Mouse (Mus musculus) kidney, postnatal 25 days (tissue): Measurements from ENCODE around the gene Nphp1.

Experiments
- DNase-seq, 2 experiments: peaks; one replicate each; pipeline ENCODE4 v3.0.0; 2021; ENCODE audit warnings: mixed read lengths in 2 of 2

Gene Nphp1

DNA sequence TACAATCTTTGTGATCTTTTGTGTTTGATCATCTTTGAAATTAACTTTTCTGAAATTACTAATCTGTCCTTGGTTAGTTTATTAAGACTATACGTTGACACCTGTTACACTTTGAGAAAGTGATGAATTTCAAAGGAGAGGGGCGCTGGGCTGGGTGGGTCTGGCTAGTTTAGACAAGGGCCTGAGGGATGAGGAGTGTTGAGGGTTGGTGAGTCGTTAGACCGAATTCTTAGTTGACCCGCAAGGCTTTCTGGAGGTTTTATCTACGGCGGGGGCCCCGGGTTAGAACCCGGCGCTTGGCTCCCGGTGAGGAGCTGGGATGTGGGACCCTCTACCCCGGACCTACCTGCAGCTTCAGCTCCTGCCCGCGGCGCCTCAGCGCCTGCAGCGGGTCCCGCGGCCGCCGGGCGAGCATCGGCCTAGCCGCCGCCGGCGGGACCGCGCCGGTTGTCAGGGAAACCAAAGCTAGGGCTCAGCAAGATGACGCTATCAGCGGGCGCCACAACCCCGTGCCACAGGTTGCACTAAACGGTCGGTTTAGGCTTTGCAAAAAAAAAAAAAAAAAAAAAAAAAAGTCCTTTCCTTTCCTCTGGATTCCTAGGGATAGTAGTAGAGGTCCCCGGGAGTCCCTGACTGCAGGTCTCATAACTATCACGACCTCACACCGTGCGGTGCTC is at the start of gene Nphp1:
Nphp1 (minus strand) TSS at position 458 of the 677 bp plus-strand sequence.
- DNase-seq, result peak; percentile 91 to 95

DNA sequence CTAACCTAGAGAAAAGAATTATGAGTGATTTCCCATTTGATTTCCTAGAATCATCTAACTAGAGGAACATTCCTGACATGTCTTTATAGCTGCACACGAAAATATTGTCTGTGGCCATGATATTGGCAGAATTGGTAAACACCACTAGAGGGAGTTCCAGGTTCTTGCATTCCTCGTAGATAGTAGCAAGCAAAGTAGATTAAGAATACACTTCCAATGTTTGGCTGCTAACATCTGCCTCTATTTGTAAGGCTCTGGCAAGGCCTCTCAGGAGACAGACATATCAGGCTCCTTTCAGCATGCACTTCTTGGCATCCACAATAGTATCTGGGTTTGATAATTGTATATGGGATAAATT is 44.1 kb upstream of the Nphp1 start:
- no peak for DNase-seq

DNA sequence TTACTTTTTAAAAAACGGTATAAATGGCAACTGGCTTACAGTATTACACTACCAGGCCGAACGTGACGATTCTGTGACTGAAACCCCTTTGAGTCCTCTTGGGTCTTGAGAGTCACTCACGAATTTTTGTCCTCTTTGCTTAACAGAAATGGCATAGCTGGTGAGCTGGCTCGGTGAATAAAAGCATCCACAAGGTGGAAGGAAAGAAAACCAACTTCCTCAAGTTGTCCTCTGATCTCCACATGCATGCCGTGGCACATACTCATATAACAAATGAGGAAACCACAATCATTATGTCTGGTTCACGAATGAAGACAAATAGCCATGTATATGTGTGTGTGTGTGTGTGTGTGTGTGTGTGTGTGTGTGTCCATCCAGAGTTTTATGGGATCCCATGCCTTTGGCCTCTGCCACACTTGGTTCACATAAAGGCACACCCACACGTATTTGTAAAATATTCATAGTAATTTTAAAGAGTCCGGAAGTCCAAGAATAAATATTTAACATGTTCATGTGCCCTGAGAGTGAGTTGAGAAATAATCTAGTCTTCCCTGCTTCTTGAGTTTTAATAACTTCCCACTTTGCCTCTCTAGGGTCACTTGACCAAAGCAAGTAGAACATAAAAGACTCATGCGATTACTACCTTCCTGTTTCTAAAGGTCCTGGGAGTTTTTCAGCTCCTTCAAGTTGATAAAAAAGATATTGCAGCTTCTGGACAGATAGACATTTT is 43.6 kb upstream of the Nphp1 start:
- no peak for DNase-seq

DNA sequence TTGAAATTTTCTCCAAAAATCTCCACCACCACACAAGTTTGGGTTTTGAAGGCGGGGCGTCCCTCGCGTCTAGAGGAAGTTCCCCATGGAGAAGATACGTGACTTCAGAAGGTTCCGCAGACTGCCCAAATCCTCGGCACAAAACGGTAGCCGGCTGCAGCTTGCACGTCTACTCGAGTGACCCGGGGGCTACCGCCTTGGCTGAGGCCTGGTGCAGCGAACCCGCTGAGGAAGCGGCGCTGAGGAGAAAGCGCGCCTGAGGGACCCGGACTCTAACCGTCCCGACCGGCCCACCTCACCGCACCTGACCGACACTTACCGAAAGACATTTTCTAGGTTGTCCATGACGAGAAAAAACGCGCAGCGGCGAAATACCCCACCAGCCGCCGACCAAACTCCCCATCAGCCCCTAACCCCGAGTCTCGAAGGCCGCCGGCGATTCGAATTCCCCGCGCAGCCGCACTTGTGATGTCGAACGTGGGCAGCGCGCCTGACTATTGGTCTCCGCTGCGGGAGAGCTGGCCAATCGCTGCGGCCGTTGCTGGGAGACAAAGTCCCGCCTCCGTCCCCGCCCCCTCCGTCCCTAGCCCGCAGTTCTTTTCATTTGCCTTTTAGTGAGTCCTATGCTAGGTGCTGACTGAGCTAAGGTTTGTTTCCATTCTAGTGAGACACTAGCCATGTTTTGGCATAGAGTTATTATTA is 42.9 kb upstream of the Nphp1 start, which contains the start of gene Bub1:
Bub1 (minus strand) TSS at position 465 of the 702 bp plus-strand sequence.
- peak; percentile 98 for DNase-seq

DNA sequence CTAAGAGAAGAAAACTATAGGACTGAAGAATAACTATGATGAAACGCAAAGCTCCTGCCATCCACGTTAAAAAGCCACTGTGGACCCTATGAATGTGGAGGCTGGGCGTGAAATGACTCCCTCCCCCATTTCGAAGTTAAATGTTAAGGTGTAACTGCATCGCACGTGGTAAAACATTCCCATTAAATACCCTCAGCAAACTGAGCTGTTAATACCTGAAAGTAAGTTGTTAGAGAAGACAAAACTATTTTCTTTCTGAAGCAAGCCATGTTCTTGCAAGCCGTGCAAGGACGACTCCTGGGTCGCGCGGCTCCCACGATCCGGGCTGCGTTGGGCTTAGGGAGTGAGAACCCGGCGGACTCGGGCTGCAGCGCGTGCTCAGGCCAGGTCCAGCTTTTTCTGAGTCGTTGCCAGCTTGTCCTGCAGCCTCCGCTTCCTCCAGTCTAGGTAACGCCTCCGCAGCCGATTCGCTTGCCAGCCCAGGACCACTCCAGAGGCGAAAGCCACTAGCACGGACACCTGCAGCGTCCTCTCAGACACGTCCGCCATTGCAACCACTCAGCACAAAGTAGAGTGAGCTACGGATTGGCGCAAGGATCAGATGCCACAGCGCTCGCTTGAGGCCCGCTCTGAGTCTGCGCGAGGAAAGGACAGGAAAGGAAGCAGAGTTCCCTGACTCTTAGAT is 3.4 kb upstream of the Nphp1 start, which contains the start of gene Mtln:
Mtln (minus strand) TSS at position 570 of the 685 bp plus-strand sequence.
- peak; percentile 92 to 95 for DNase-seq

DNA sequence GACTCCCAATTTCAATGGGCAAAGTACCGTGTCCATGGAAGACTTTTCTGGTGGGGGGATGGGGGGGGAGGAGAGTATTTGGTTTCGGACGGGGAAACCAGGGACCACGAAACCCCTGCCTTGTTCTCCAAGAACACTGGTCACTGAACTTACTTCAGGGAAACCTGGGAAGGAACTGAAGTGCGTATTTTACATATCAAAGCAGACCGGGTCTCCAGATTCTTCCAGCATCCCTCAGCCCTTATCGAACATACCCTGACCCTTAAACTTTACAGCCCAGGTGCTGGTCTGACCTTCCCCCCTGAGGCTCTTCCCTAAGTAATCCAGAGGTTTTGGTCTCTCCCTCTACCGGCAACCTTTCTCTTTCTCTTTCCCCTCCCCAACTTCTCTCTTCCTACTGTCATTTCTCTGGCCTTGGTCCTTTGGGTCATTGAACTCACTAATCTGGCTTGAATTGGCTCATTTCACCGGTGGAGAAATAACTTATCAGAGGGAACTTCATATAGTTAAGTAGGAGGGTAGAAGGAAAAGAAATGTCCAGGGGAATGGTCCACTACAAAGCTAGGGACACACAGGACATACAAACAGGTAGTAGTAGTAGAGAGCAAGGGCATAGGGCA is 1.1 kb upstream of the Nphp1 start:
- no peak for DNase-seq

DNA sequence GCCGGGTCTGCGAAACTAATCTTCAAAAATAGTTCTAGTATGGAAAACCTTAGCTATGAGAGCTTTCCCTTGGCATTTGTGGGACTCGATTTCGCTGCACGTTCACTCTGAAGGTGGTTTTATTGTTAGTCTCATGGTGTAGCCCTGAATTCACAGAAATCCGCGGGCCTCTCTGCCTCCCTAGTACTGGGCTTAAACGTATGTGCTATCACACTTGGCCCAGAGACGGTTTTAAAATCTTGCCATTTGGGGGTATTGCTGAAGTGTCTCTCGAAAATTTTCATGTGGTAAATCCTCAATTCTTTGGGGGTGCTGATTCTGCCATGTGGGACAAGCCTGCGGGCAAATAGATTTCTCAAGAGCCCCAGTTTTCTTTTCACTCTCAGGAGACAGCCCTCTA is 441 bp upstream of the Nphp1 start:
- DNase-seq, result no peak

DNA sequence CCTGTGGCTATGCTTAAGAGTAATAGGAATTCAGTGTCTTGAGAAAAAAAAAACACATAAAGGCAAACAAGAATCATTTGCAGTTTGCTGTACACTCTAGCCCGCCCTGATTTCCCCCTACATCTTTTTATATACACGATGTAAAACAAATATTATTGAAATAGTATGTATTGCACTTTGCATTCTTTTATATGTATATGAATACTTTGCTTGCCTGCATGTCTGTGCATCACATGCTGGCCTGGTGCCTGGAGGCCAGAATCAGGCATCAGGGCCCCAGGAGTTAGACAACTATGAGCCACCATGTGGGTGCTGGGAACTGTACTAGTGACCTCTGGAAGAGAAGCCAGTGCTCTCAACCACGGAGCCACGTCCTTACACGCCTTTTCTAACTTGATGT is 1.5 kb downstream of the Nphp1 start:
- no peak for DNase-seq

DNA sequence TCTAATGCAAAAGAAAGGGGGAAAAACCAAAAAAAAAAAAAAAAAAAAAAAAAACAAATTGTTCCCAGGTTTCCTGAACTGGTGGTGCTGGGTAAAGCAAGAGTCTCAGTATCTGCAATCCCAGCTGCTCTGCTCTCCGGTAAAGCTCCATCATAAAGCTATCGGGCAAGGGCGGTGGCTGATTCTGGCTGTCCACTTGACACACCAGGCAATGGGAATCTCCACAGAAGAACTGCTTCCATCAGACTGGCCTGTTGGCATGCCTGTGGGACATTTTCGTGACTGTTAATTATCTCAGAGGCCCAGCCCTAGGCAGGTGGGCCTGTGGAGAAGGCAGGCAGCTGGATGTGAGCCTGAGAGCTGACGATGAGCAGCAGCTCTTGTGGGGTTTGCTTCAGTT is 10.2 kb downstream of the Nphp1 start:
- no peak for DNase-seq

DNA sequence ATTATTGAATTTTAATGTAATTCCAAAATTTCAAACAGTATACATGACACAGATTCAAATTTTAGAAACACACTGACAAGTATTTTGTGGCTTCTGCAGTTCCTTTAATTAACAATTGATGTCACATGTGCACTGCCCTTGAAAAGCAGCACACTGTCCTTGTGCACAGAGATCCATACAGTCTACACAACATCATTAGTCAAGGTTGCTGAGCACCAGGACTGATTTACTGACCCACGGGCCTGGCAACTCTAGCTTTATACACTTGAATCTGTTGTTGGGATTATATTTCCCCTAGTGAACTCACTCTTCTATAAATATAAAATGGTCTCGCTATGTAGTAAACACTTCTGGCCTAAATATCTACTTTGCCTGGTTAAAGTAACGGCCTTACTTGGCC is 13.7 kb downstream of the Nphp1 start:
- no peak for DNase-seq

DNA sequence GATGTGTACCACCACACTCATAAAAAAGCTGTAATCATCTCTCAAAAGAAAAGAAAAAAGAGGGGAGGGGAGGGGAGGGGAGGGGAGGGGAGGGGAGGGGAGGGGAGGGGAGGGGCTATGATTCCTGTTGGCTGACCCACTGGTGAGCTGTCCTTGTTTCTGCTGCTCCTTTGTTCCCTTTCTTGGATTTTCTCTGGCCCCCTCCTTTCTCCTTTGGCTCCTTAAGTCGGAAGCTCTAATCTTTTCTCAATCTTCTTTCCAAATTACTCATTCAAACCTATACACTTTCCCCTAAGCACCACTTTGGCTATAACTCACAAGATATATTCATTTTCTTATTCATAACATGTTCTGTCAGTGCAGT is 14.1 kb downstream of the Nphp1 start:
- DNase-seq, result no peak

DNA sequence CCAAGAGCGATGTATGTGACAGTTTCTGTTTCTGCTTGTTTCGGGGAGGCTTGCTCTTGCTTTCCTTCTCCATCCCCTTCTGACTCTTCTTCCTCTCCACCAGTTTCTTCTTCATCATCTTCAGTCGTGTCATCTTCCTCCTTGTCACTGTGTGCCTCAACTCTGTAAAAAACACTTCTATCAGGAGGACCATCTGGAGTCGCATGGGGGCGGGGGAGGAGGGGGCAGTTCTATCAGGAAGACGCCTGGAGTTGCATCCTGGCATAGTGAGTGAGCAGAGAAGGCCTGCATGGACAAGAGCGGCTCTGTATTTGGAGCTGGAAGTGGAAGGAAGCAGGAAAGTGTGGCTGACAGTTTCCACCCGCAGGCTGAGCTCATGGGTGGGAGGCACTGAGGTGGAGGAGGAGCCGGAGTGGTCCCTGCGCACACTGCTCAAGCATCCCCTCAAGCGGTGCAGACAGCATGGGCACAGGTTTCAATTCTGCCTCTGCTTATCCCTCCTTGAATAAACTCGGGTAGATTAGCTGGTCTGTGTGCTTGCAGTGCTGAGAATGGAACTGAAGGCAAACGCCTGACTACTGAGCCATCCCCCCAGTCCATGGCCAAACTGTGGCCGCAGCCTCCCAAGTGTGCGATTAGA is 14.6 kb downstream of the Nphp1 start:
- DNase-seq, result no peak

DNA sequence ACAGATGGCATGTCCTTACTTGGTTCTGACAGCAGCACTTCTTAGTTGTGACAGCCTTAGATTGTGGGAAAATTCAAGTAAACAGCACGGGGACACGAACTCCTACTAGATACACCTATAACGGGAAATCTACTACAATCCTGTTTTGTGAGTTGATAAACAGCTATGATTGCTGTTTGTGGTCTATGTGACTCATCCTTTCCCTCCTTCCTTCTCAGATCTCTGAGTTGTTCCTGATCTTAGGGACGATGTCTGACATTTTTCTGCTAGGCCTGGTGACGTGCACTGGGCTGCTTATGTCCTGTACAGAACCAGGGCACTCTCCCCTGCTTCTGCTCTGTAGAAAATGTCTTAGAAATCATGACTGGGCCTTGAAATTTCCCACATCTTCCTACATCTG is 27.1 kb downstream of the Nphp1 start:
- no peak for DNase-seq

DNA sequence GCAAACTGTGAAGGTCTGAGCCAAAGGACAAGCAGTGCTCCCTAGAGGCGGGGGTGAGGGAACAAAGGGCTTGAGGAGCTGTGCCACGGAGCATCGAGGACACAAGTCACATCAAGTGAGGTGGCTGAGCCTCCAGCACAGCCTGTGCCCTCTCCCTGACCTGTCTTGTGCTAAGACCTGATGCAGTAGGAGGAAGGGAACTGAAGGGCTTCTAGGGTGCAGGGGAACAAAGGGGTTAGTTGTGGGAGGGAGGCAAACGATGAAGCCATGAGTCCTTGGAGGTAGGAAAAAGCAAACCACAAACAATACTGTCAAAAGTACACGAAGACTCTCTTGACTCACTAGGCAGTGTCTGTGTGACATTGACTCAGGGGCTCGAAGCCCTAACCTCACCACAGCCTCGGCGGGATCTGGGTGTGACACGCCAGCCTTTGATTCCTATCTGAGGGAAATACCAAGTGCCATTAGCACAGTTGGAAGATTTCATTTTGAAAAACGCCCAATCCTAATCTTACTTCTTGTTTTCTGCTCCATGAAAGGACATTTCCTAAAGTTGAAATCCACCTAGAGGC is 28.2 kb downstream of the Nphp1 start:
- DNase-seq, result no peak

DNA sequence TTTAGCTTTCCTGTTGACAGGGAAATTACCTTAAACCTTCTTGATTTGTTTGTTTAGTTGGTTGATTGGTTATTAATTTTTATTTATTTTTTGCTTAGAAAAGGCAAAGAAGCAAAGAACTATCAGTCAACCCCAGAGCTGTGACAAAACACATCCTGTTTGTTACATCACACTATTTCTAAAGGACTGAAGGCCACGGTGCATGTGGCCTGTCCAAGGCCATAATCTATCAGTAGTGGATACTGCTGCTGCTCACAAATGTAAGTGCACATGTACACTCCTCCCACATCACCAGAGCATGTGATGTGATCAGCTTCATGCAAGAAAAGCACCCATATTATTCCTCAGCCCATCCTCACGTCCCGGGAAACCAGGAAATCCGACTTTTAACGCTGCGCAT is 28.7 kb downstream of the Nphp1 start:
- no peak for DNase-seq

DNA sequence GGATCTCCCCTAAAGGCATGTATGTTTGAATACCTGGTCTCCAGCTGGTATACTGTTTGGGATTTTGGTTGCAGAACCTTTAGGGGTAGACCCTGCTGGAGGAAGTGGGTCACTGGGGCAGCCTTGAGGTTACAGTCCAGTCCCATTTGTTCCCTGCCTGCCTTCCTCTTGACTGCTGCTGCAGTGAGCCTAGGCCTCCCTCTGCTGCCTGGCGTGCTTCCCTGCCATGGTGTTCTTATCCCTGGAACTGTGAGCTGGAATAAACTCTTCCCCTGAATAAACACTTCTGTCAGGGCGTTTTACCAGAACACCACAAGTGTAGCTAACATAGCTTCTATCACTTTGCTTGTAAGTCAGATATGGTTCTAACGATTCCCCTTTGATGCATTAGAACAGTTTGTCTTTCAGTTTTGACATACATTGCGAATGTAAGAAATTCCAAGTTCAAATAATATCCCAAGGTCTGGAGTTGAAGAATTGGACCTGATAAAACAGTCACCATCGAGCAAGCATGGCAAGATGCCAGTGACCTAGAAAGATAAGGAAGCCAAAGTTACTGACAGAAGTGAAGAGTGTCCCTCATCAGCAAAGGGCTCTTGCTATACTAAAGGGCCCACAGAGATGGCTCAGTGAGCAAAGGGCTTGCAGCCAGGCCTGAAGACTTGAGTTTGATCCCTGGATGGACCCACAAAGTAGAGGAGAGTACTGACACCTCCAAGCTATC is 29.4 kb downstream of the Nphp1 start:
- no peak for DNase-seq

DNA sequence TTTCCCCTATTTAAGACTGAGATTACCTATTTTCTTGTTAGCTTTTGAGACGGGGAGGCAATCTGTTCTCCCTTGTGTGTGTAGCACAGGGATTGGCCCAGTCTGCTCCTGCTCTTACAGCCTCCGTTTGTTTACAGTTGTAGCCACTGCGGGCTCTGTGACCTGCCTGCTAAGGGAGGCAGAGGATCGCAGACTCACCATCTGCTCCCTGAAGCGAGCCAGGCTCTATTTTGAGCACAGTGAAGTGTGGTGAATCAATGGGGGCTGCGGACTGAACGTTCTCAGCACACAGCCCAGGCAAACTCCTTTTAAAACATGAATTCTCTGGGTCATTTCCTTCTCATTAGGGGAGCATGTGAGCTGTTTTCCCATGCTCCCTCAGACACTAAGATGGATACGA is 31.5 kb downstream of the Nphp1 start:
- DNase-seq, result no peak

DNA sequence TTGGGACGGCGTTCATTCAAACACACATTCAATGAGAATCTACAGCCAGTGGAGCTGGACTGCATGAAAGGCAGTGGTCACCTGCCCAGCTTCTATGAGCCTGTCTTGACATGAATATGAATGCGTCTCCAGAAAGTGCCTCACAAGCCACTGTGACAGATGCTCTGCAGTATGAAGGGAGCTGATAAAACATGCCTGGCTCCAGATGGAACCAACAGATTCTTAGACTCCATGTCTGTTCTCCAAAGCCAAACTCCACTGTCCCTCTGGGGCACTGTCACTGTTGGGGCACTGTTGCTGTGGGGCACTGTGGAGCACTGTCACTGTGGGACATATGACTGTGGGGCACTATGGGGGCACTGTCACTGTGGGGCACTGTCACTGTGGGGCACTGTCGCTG is 34.6 kb downstream of the Nphp1 start:
- DNase-seq, result no peak

DNA sequence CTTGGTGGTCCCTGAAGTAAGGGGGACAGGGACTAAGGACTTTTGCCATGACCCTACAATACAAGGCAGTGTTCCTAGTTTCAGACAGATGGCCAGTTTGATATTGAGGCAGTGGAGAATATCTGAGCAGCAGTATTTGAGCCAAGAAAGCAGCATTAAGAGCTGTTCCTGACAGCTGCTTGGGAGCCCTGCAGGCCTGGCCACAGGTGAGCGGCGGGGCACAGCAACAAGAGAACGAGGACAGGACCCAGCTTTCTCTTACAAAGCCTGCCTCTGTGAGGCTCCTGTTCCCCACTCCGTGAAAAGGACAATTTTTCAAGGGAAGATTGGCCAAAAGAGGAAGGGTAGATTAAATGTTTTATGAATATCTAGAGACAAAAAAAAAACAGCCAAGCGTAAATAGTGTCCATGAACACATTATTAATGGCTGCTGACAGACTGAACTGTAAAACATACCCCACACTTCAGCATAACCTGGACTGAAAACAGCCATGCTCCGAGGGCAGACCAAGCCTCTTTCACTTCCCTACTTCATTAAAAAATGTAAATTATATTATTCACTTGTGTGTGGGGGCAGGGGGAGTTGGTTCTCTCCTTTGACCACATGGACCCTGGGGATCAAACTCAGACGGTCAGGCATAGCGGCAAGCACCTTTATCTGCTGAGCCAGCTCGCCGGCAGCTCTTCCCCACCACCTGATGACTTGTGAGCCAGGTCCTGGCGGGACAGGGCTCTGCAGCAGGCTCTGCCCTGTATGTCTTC is 36.7 kb downstream of the Nphp1 start:
- no peak for DNase-seq

DNA sequence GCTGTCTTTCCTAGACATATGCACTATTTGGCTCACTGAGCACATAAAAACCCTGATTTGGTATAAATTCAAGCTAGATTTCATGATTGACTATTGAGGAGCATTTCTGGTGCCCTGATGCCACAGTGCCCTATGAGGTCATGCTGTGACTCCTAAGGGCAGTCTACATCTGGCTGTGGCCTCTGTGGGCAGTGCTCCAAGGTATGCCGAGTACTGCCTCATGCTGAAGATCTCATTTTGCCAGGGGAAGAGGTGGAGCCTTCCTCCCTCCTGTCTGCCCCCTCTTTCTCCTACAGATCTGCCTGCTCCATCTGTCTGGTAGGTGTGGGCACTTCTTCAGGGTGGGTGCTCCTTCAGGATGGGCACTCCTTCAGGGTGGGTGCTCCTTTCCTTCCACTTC is 39.3 kb downstream of the Nphp1 start:
- no peak for DNase-seq

DNA sequence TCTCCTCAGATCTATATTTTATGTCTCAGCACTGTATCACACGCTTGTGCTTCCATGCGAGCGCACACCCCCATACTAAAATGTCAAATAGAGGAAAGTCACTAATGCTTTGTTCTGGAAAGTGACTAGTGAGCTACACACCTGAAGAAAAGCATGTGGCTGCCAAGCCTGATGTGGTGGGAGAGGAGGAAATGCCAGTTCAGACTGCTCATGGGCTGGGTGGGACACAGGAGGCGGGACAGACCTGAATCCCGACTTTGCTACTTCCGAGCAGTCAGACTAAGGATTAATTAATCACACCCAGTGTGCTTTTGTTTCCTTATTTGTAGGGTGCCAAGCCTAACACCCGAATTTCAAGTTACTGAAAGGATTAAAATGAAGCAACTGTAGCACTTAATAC is 40.4 kb downstream of the Nphp1 start:
- DNase-seq, result no peak
